Mouse (Mus musculus): ENCODE data around the gene Olfr385. TPM values are rescaled to one million over a fixed set of nuclear protein-coding genes. Genes with fewer than 3 reads are reported as not detected.
"Not testable (repeated sequence)": the region's sequence is repeated elsewhere in the genome, so short reads cannot be mapped to it uniquely, and the experiment has no call there.

The Olfr385 gene
- not detected for total RNA-seq (2021)

- DNase-seq (ENCODE audit: extremely low spot score in 1 of 2, low spot score in 1 of 2), result no peak
Measured at GRCm38 (mm10) chr11:73592908-73593307, at the start of gene Olfr385. Gene Olfr385, minus strand, starts transcription at chr11:73593008.

GRCm38 (mm10) chr11:73598294-73598693 lies 5.5 kb upstream of the Olfr385 start, which contains the start of gene Olfr384:
Gene Olfr384, plus strand, starts transcription at chr11:73598594.
- DNase-seq (ENCODE audit: extremely low spot score in 1 of 2, low spot score in 1 of 2), result no peak

- not testable (repeated sequence) for DNase-seq (ENCODE audit: extremely low spot score in 1 of 2, low spot score in 1 of 2)
Measured at GRCm38 (mm10) chr11:73583188-73583587, 9.6 kb downstream of the Olfr385 start.

GRCm38 (mm10) chr11:73579871-73580270 lies 12.9 kb downstream of the Olfr385 start:
- DNase-seq (ENCODE audit: extremely low spot score in 1 of 2, low spot score in 1 of 2), result no peak

Other genes with a start within 250 kb of the Olfr385 start
- gene Olfr20, start 242.2 kb downstream of the Olfr385 start, total RNA-seq (2021), result not detected
- not detected for gene Olfr376, start 221.8 kb downstream of the Olfr385 start, total RNA-seq (2021)
- not detected for gene Olfr1, start 193.4 kb downstream of the Olfr385 start, total RNA-seq (2021)
- not detected for gene Olfr378, start 164.5 kb downstream of the Olfr385 start, total RNA-seq (2021)
- gene Olfr380, start 135.5 kb downstream of the Olfr385 start, total RNA-seq (2021), result not detected
- gene Olfr381, start 101.4 kb downstream of the Olfr385 start, total RNA-seq (2021), result not detected
- gene Olfr382, start 75.8 kb downstream of the Olfr385 start, total RNA-seq (2021), result not detected
- gene Olfr384, start 5.6 kb upstream of the Olfr385 start, total RNA-seq (2021), result not detected
- not detected for gene Zfp735, start 95.8 kb upstream of the Olfr385 start, total RNA-seq (2021)
- gene Olfr389, start 187.7 kb upstream of the Olfr385 start, total RNA-seq (2021), result not detected
- gene Olfr390, start 190.0 kb upstream of the Olfr385 start, total RNA-seq (2021), result not detected
- gene Olfr391-ps, start 210.0 kb upstream of the Olfr385 start, total RNA-seq (2021), result not detected
- gene Olfr392, start 224.0 kb upstream of the Olfr385 start, total RNA-seq (2021), result not detected